Mouse (Mus musculus) lung, postnatal 4 days (tissue): ENCODE measurements around the gene Cenpp.

Experiments
- DNase-seq, 2 experiments: peaks; one replicate each; pipeline ENCODE4 v3.0.0; 2021

The Cenpp gene

DNA sequence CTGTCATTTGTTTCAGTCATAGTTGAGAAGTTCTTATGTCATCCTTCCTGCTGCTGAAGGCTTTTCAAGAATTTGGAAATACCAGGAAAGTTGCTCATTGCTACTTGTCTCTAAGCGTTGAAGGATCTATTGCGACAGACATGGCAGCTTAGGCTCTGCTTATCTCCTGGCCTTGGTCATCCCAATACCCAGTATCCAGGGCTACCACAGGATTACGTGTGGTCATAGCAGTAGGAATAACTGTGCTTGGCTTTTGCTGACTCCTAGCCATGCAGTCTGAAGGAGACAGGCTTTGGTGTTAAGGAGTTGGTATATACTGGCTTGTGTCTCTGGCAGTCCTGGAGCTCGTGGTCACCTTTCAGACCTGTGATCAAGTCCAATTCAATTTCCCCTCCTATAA is 192.3 kb downstream of the Cenpp start:
- DNase-seq = no peak

DNA sequence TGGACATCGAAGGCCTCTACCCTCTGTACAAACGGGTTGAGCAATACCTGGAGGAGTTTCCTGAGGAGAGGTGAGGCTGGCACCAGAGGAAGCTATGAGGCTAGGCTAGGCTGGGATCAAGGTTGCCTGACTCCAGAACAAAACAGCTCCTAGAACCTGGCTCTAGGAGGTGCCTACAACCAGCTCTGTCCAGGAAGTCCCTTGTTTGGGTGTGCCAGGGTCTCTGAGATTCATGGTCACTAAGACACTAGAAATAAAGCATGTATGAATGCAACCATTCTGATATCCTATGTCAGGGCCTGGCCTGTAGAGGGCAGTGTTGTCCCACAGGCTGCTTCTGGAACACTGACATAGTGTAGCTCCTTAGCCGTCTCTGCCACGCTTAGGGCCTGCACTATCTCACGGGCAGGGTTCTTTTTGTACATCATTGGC is 203.3 kb downstream of the Cenpp start:
- peak; percentile 85 to 87 for DNase-seq

DNA sequence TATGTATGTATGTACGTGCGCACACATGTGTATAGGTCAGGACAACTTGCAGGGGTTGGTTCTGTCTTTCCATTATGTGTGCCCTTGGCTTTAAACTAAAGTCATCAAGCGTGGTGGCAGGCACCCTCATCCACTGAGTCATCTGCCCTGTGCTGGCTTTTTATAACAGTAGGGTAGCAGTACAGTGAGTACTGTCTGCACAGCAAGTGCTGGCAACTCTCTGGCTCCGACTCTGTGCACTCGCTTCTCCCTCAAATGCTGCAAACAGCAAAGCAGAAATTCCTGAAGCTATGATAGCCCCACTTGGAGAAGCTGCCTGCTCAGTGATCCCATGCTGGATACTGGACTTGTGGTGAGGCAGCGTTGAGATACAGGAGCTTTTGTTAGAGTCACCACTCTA is 208.1 kb downstream of the Cenpp start:
- no peak for DNase-seq

- DNase-seq = peak; percentile 14 to 49
Measured at GRCm38 (mm10) chr13:49436170-49436569, 216.4 kb downstream of the Cenpp start.

DNA sequence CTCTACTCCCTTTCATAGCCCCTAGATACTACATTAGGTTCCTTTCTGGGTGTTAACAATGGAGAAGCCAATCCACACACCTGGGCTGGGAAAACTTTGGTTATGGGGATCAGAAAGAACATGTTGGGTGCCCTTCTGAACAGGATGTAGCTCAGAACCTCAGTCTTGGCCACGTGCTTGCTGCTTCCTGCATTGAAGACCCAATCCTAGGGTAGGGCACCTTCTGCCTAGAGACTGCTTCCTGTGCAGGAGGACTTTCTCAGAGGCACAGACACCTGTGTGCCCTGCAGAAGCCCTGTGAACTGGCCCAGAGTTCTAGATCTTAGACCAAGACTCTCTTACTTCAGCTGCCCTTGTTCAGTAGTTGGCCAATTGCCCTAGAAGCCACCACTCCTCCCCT is 216.8 kb downstream of the Cenpp start:
- DNase-seq = no peak

- DNase-seq = no peak
Measured at GRCm38 (mm10) chr13:49433268-49434029, 219.1 kb downstream of the Cenpp start.

GRCm38 (mm10) chr13:49430529-49430928 is 222.1 kb downstream of the Cenpp start:
- DNase-seq = peak; percentile 20 to 52

DNA sequence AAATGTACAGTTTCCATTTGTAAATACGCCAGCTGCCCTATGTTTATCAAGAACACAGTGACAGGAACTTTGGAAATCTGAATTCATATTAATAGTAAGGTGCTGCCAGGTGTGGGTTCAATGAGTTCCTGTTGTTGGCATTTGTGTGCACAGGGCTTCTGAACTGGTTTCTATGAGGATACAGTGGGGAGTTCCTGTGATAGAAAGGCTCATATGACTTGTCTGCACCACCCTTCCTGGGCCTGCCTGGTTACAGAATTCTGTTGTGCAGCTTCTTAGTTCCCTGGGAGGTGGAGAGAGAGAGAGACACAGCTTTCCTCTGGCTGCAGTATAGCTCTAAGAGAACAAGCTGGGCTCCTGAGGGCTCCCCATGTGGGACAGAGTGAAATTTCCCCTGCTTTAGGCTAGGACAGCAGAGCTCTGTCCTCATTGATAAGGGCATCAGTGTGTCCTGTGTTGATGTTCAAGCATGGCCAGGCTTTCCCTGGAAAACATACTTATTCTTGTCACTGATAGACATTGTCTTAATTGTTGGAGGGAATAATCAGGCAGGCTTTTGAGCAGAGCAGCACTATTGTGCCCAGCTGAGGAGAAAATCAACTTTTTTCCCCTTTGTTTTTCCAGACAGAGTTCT is 224.4 kb downstream of the Cenpp start:
- DNase-seq = no peak

DNA sequence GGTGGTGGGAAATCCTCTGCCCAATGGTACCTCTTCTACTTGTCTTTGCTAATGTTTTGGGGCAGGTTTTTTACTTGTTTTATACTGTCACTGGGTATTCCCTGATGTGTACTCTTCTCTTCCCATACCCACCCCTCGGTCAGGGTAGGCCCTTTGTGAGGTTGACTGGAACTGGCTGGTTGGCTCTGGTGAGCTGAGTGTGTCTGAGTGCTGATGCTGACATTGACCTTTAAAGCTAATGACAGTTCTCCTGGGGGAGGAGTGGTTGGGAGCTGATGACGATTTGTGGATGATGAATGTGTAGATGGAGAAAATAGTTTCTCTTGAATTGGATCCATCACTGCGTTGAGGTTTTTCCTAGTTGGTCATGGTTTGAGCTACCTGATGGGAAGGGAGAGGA is 225.8 kb downstream of the Cenpp start:
- no peak for DNase-seq

DNA sequence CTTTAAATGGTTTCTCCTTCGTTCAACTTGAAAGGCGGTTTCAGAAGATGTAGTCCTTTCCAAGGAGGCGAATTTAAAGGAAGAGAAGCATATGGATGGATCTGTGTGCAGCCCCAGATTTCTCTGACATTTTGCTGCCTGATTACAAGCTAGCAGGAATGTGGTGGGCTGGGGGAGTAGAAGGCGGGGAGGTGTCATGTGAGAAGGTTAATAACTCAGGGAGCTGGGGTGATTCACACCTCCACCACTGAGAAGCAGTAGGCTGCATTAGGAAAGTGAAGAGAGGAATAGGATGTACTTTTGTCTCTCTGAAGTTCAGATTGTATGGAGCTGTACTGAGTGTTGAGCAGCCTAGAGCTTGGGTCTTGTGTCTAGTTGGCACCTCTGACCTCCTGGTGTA is 230.6 kb downstream of the Cenpp start:
- DNase-seq = no peak

GRCm38 (mm10) chr13:49421606-49421917 is 231.0 kb downstream of the Cenpp start:
- DNase-seq = no peak

- peak; percentile 99 for DNase-seq
Measured at GRCm38 (mm10) chr13:49420754-49421605, 231.6 kb downstream of the Cenpp start, which contains the start of gene Ippk. Ippk (plus strand) TSS chr13:49421249.
